In the genomic region with DNA sequence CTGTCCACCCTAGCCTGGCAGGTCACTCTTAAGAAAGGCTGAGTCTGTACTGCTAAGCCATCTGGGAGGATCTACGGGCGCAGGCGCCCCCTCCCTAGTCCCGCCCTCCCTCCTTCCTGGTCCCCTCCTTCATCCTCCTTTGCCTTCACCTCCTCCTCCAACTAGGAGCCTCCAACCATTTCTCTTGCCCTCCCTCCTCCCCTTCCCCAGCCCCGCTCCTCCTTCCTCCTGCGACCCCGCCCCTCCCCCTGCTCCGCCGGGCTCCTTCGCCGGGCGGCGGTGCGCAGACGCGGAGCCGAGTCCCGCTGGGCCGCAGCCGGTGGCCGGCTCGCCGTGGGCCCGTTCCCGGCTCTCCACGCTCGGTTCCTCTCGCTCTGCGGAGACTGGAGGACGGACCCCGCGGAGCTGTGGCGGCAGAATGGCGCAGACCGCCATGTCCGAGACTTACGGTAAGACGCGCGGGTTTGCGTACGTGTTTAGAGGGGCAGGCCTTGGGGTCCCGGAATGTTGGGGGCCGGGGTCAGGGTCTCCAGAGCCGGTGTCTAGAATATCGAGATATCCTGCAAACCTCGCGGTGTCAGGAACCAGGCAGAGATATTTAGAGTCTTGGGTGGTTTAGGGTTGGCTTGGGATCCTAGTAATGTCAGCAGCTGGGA, we compare ENCODE assay signal across 8 mouse cellular contexts. TPM values are rescaled to one million over a fixed set of nuclear protein-coding genes. Genes with fewer than 3 reads are reported as not detected.
DNase-seq lines count a peak whose midpoint lies in the region; ATAC-seq lines count a peak whose summit lies in the region.

Gene Rab4a, plus strand, starts transcription at position 268 of the 656 bp plus-strand sequence.

- H3K27ac ChIP-seq in hindbrain, embryonic 12.5 days, result peak within 1 kb of the TSS; percentile 85

- peak within 1 kb of the TSS; percentile 80 for H3K4me2 ChIP-seq in hindbrain, embryonic 12.5 days (replicated peaks)

- peak within 1 kb of the TSS; percentile 74 for H3K4me3 ChIP-seq in hindbrain, embryonic 12.5 days

- ATAC-seq in hindbrain, embryonic 12.5 days (ENCODE audit: low FRiP score), result peak; percentile 90

- under 1% methylated on average over 45 of the region's 48 CpGs for WGBS in hindbrain, embryonic 12.5 days

- peak; percentile 94 for DNase-seq in Muller cell, postnatal 12 days (ENCODE audit: inconsistent ontology term)
- DNase-seq in cerebellum, postnatal 14 days, result peak; percentile 94 to 95
- peak; percentile 60 to 74 for DNase-seq in frontal cortex, postnatal 14 days (ENCODE audit: low spot score in 2 of 2)
- DNase-seq in layer of hippocampus, postnatal 25 days (ENCODE audit: extremely low spot score in 1 of 2, low spot score in 1 of 2), result peak; percentile 69 to 75
- peak; percentile 90 for DNase-seq in lung, postnatal 14 days
- DNase-seq in retina, postnatal 7 days (ENCODE audit: low read depth, low spot score), result peak; percentile 76
- DNase-seq in urinary bladder, adult 2 months (ENCODE audit: low spot score), result peak; percentile 63

- H3K27me3 ChIP-seq in hindbrain, embryonic 12.5 days, result no peaks in the 10 kb centered on the region

- H3K9me3 ChIP-seq in hindbrain, embryonic 12.5 days (replicated peaks), result no peaks in the 10 kb centered on the region

- peak within 1 kb of the TSS; percentile 86 for H3K9ac ChIP-seq in hindbrain, embryonic 12.5 days

- peaks cover 25% of the 10 kb centered on the region for H3K4me1 ChIP-seq in hindbrain, embryonic 12.5 days

- H3K36me3 ChIP-seq in hindbrain, embryonic 12.5 days, result no peaks in the 10 kb centered on the region

RNA-seq across cellular contexts. Expression of gene Rab4a, which starts in this region (rescaled TPM):
- polyA plus RNA-seq in hindbrain, embryonic 12.5 days (2016; fragmentation: Nextera tagmentation; extraction: Ambion mirVana), result 61.0 and 61.2 TPM in 2 replicates
- total RNA-seq in layer of hippocampus, postnatal 25 days (2021), result 10 to 100 TPM; 42.9 to 44.9 TPM
- polyA plus RNA-seq in urinary bladder, adult 2 months (2012; rRNA removed), result 37.0 and 41.4 TPM in 2 replicates

Comparison
In these comparisons a context has a peak if more than half of its experiments do, and no peak if none do; other contexts are left out.
1. Peak in every context shown above with its lines: DNase-seq, ATAC-seq, H3K4me3 ChIP-seq and H3K27ac ChIP-seq.